Mouse (Mus musculus): Measurements from ENCODE around the gene Phkb. TPM values are rescaled to one million over a fixed set of nuclear protein-coding genes. Genes with fewer than 3 reads are reported as not detected.

Phkb gene
- 14.7 and 15.4 TPM in 2 replicates for polyA plus RNA-seq (2012; rRNA removed; ENCODE audit: low replicate concordance)

GRCm38 (mm10) chr8:85840657-85841488 is at the start of gene Phkb, which contains the start of gene Itfg1:
TSS of gene Phkb (plus strand) at chr8:85840959.
TSS of gene Itfg1 (minus strand) at chr8:85840921.

Other genes starting within 250 kb of the Phkb start
- gene Neto2, start 140.0 kb upstream of the Phkb start, polyA plus RNA-seq (2012; rRNA removed; ENCODE audit: low replicate concordance), result 0.24 and 2.8 TPM in 2 replicates
- 24.8 and 32.2 TPM in 2 replicates for gene Itfg1, start within 50 bp of the Phkb start, polyA plus RNA-seq (2012; rRNA removed; ENCODE audit: low replicate concordance)

All from subcutaneous adipose tissue, adult 2 months (tissue).